10 mouse cellular contexts compared by ENCODE assay signal in genomic region chr9:74110461-74110816, GRCm38 (mm10). TPM values are rescaled to one million over a fixed set of nuclear protein-coding genes. Genes with fewer than 3 reads are reported as not detected.
DNase-seq lines count a peak whose midpoint lies in the region; ATAC-seq and TF ChIP-seq lines count a peak whose summit lies in the region.
"Had no signal": no experiment of that assay in that cellular context is flagged by ENCODE, and none has a peak within 500 bp of the region (broad histone marks: within the 10 kb centered on the region; RNA-seq: fewer than 3 reads in every experiment).

No protein-coding gene starts in this region.

- H3K27ac ChIP-seq in embryonic facial prominence, embryonic 10.5 days (replicated peaks), result no peak overlapping the region
- no peak overlapping the region for H3K27ac ChIP-seq in intestine, embryonic 15.5 days
- H3K27ac ChIP-seq in cerebellum, adult 2 months (ENCODE audit: insufficient read depth, low read length), result no peak overlapping the region

- H3K36me3 ChIP-seq in embryonic facial prominence, embryonic 10.5 days (replicated peaks), result no peaks in the 10 kb centered on the region
- H3K36me3 ChIP-seq in intestine, embryonic 15.5 days, result no peaks in the 10 kb centered on the region
- H3K36me3 ChIP-seq in myocyte (ENCODE audit: control insufficient read depth, insufficient read depth), result no peaks in the 10 kb centered on the region

- TF ChIP-seq CTCF in cerebellum, adult 2 months (IDR thresholded peaks at IDR 0.05; ENCODE audit: borderline replicate concordance, insufficient read depth, low read depth, low read length), result no peak

- peaks cover 15% of the 10 kb centered on the region for H3K4me1 ChIP-seq in embryonic facial prominence, embryonic 10.5 days
- H3K4me1 ChIP-seq in intestine, embryonic 15.5 days (replicated peaks), result 0 out of 2 replicates have a peak, but pooled peaks cover 5% of the 10 kb centered on the region
- H3K4me1 ChIP-seq in cerebellum, adult 2 months (ENCODE audit: control insufficient read depth, insufficient read depth, low read length), result no peaks in the 10 kb centered on the region

- H3K4me2 ChIP-seq in intestine, embryonic 15.5 days (replicated peaks), result peak overlapping the region; percentile 77
- peak overlapping the region; percentile 6 for H3K4me2 ChIP-seq in myocyte (ENCODE audit: low read depth)

- H3K9me3 ChIP-seq in embryonic facial prominence, embryonic 10.5 days, result no peaks in the 10 kb centered on the region
- H3K9me3 ChIP-seq in intestine, embryonic 15.5 days, result no peaks in the 10 kb centered on the region

- DNase-seq in kidney, adult 11 months, result peak; percentile 31
- no peak for DNase-seq in kidney, adult 18-20 months
- peak; percentile 16 for DNase-seq in embryonic facial prominence, embryonic 10.5 days (ENCODE audit: low spot score)
- DNase-seq in cerebellum, adult 2 months, result no peak
- DNase-seq in layer of hippocampus, postnatal 14 days (ENCODE audit: low spot score in 2 of 2), result no peak
- no peak for DNase-seq in right cerebral cortex, adult 2 months (ENCODE audit: low spot score in 2 of 2)
- DNase-seq: cerebellum, adult 18-20 months had no signal

- 4% methylated on average over 7 of the region's 7 CpGs for WGBS in embryonic facial prominence, embryonic 10.5 days
- 2% methylated on average over 7 of the region's 7 CpGs for WGBS in intestine, embryonic 15.5 days
- 8% methylated on average over 7 of the region's 7 CpGs for whole genome bisulfite sequencing in cerebellum, adult 2 months

- no peak for TF ChIP-seq POLR2A in myocyte (IDR thresholded peaks at IDR 0.05; ENCODE audit: insufficient read length, low read depth)
- no peak for TF ChIP-seq POLR2A in cerebellum, adult 2 months (IDR thresholded peaks at IDR 0.05; ENCODE audit: borderline replicate concordance, insufficient read depth, low read length)

- H3K79me2 ChIP-seq in myocyte (ENCODE audit: control insufficient read depth, insufficient read depth), result no peaks in the 10 kb centered on the region

- H3K27me3 ChIP-seq in embryonic facial prominence, embryonic 10.5 days (replicated peaks; ENCODE audit: low read depth, poor library complexity, severe bottlenecking), result peaks cover 10% of the 10 kb centered on the region; the same call in 1 of the 2 replicates
- H3K27me3 ChIP-seq in intestine, embryonic 15.5 days (replicated peaks), result no peaks in the 10 kb centered on the region
- no peaks in the 10 kb centered on the region for H3K27me3 ChIP-seq in myocyte (ENCODE audit: control insufficient read depth, insufficient read depth, insufficient read length)
- no peaks in the 10 kb centered on the region for H3K27me3 ChIP-seq in cerebellum, adult 2 months (ENCODE audit: control insufficient read depth, insufficient read depth, low read length)
- H3K27me3 ChIP-seq: CH12.LX had no signal

- ATAC-seq in intestine, embryonic 15.5 days, result peak; percentile 65

- peak overlapping the region; percentile 23; the same call in 1 of the 2 replicates for H3K9ac ChIP-seq in intestine, embryonic 15.5 days

- H3K4me3 ChIP-seq in embryonic facial prominence, embryonic 10.5 days, result peak overlapping the region; percentile 56
- peak overlapping the region; percentile 38 for H3K4me3 ChIP-seq in intestine, embryonic 15.5 days (replicated peaks)
- H3K4me3 ChIP-seq in myocyte, result no peak overlapping the region
- no peak overlapping the region for H3K4me3 ChIP-seq in cerebellum, adult 2 months (replicated peaks; ENCODE audit: insufficient read depth, low read depth, low read length)

- H3ac ChIP-seq in myocyte (ENCODE audit: control insufficient read depth, insufficient read length), result no peak overlapping the region

TF ChIP-seq in myocyte, 11 proteins besides CTCF, POLR2A, EP300 and RAD21:
- TF ChIP-seq CEBPB (IDR thresholded peaks at IDR 0.05; ENCODE audit: insufficient read depth, poor library complexity, severe bottlenecking), result no peak
- TF ChIP-seq SRF (IDR thresholded peaks at IDR 0.05; ENCODE audit: control insufficient read depth, insufficient read length, low read depth), result no peak
- no peak for TF ChIP-seq E2F4 (IDR thresholded peaks at IDR 0.05; ENCODE audit: insufficient read depth)
- TF ChIP-seq MYOD1 (IDR thresholded peaks at IDR 0.05; ENCODE audit: control insufficient read depth in 1 of 3, insufficient read length in 2 of 3, low read depth in 2 of 3), result no peak
- TF ChIP-seq MYOG (IDR thresholded peaks at IDR 0.05; ENCODE audit: control insufficient read depth in 1 of 3, insufficient read depth in 1 of 3, insufficient read length in 2 of 3, low read depth in 2 of 3), result no peak
- no peak for TF ChIP-seq TCF12 (IDR thresholded peaks at IDR 0.05; ENCODE audit: insufficient read depth, poor library complexity, severe bottlenecking)
- TF ChIP-seq MAX (IDR thresholded peaks at IDR 0.05; ENCODE audit: low read depth), result no peak
- TF ChIP-seq USF1 (IDR thresholded peaks at IDR 0.05; ENCODE audit: low read depth), result no peak
- no peak for TF ChIP-seq TCF3 (IDR thresholded peaks at IDR 0.05; ENCODE audit: insufficient read length, low read depth)
- no peak for TF ChIP-seq POLR2AphosphoS2 (IDR thresholded peaks at IDR 0.05; ENCODE audit: insufficient read length, low read depth)
- no peak for TF ChIP-seq REST (IDR thresholded peaks at IDR 0.05; ENCODE audit: insufficient read depth, insufficient read length)
TF ChIP-seq in myocyte: peak in this region for 0.

RNA-seq across cellular contexts. Expression of gene Wdr72, which starts 0.3 kb away (rescaled TPM):
- 0.26 and 0.36 TPM in 2 replicates for polyA plus RNA-seq in embryonic facial prominence, embryonic 10.5 days (2016; fragmentation: Nextera tagmentation; extraction: Ambion mirVana)
- polyA plus RNA-seq in intestine, embryonic 15.5 days (2015; fragmentation: Nextera tagmentation; extraction: Ambion mirVana), result 0.15 and 0.16 TPM in 2 replicates
- not detected for polyA plus RNA-seq in myocyte (2012; fragmentation: generic; extraction: Trizol)
- 0.18 and 0.24 TPM in 2 replicates for polyA plus RNA-seq in cerebellum, adult 2 months (2012; rRNA removed)
- total RNA-seq in layer of hippocampus, postnatal 14 days (2021), result under 1 TPM in 1 of 2 experiments, not detected in 1; 0.51 TPM

Comparison
In these comparisons a context has a peak if more than half of its experiments do, and no peak if none do; other contexts are left out.
1. DNase-seq: peak in kidney, adult 11 months (single experiment) and embryonic facial prominence, embryonic 10.5 days (single experiment); none in kidney, adult 18-20 months (single experiment), cerebellum, adult 2 months (0 of 2), layer of hippocampus, postnatal 14 days (0 of 2) and right cerebral cortex, adult 2 months (0 of 2).
2. H3K4me3 ChIP-seq: peak in embryonic facial prominence, embryonic 10.5 days (single experiment) and intestine, embryonic 15.5 days (single experiment); none in myocyte (single experiment) and cerebellum, adult 2 months (single experiment).